Mouse (Mus musculus): ENCODE data around the gene Coq8a.

DNA sequence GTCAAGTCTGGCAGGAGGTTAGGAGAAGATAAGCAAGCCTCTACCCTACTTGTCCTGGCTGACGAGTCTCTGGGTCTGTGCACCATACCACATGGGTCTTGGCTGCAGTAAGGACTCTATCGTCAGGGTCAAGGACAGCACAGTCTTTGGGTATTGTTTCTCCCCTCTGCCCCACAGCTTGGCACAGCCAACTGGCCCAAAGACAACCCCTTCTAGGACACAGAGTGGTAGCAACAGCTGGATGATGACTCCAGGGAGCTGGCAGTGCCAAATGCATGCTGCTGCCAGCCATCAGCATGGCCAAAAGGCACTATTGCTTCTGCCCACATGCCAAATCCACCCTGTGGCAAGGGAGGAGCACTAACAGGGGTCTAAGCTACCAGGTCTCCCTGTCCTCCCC lies 27.5 kb downstream of the Coq8a start:
- TF ChIP-seq CTCF (IDR thresholded peaks at IDR 0.05; ENCODE audit: extremely low read depth, insufficient read length, insufficient replicate concordance, low read depth, low read length) (no peak), POLR2A (IDR thresholded peaks at IDR 0.05; ENCODE audit: low read depth, low read length) (no peak)
